9 mouse cellular contexts compared by ENCODE assay signal in the genomic region with DNA sequence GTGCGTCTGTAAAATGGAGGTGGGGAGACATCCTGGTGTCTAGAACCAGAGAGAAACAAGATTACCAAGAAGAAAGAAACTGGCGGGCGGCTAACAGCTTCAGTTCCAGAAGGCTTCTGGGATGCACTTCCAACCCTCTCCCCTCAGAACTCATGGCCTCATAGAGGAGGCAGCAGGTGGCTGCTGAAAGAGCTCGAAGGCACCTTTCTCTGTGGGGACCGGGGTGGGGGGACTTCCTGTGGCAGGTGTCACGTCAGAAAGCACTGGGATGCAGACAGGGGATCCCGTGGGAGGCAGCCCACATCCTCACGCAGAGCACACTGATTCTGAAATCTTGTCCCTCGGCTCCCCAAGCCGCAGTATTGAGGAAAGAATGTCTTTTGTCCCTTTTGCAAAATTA. TPM values are rescaled to one million over a fixed set of nuclear protein-coding genes. Genes with fewer than 3 reads are reported as not detected.
DNase-seq lines count a peak whose midpoint lies in the region; ATAC-seq and TF ChIP-seq lines count a peak whose summit lies in the region.
"Had no signal": no experiment of that assay in that cellular context is flagged by ENCODE, and none has a peak within 500 bp of the region (broad histone marks: within the 10 kb centered on the region; RNA-seq: fewer than 3 reads in every experiment).

No protein-coding gene starts in this region.

- no peaks in the 10 kb centered on the region for H3K36me3 ChIP-seq in liver, embryonic 11.5 days (ENCODE audit: control insufficient read depth, insufficient read depth, low read length)
- H3K36me3 ChIP-seq in liver, postnatal 0 days (replicated peaks; ENCODE audit: insufficient read depth, low read length) = no peaks in the 10 kb centered on the region
- no peaks in the 10 kb centered on the region for H3K36me3 ChIP-seq in forebrain, embryonic 11.5 days (ENCODE audit: control insufficient read depth, insufficient read depth, low read length)
- H3K36me3 ChIP-seq in hindbrain, postnatal 0 days (ENCODE audit: insufficient read depth, low read length) = no peaks in the 10 kb centered on the region
- H3K36me3 ChIP-seq in neural tube, embryonic 13.5 days = no peaks in the 10 kb centered on the region

- no peak for TF ChIP-seq EP300 in liver, postnatal 0 days (IDR thresholded peaks at IDR 0.05; ENCODE audit: low read depth)

- ATAC-seq in liver, embryonic 11.5 days (replicated peaks; ENCODE audit: low FRiP score) = no peak
- no peak for ATAC-seq in liver, postnatal 0 days
- ATAC-seq in forebrain, embryonic 11.5 days (replicated peaks; ENCODE audit: low FRiP score) = no peak
- no peak for ATAC-seq in hindbrain, postnatal 0 days
- 0 out of 2 replicates have a peak, but pooled peaks have one; percentile 14 for ATAC-seq in neural tube, embryonic 13.5 days (ENCODE audit: low read depth)

- H3K9me3 ChIP-seq in liver, embryonic 11.5 days (ENCODE audit: control insufficient read depth, low read length) = no peaks in the 10 kb centered on the region
- no peaks in the 10 kb centered on the region for H3K9me3 ChIP-seq in liver, postnatal 0 days (ENCODE audit: low read length)
- H3K9me3 ChIP-seq in forebrain, embryonic 11.5 days (ENCODE audit: control insufficient read depth, low read length) = no peaks in the 10 kb centered on the region
- H3K9me3 ChIP-seq in hindbrain, postnatal 0 days (ENCODE audit: low read length) = no peaks in the 10 kb centered on the region
- H3K9me3 ChIP-seq in neural tube, embryonic 13.5 days = no peaks in the 10 kb centered on the region

- DNase-seq in liver, embryonic 11.5 days (ENCODE audit: low spot score) = no peak
- DNase-seq in liver, postnatal 0 days = no peak
- DNase-seq in forebrain, embryonic 11.5 days (ENCODE audit: low spot score) = no peak
- DNase-seq in hindbrain, postnatal 0 days (ENCODE audit: low spot score) = no peak
- no peak for DNase-seq in urinary bladder, postnatal 25 days (ENCODE audit: low spot score)
- no peak for DNase-seq in lung, postnatal 10 days

- 23% methylated on average over 10 of the region's 10 CpGs for WGBS in liver, embryonic 11.5 days
- WGBS in liver, postnatal 0 days (ENCODE audit: insufficient replicate concordance) = 27% methylated on average over 10 of the region's 10 CpGs
- WGBS in forebrain, embryonic 11.5 days = 10% methylated on average over 10 of the region's 10 CpGs
- WGBS in hindbrain, postnatal 0 days = 25% methylated on average over 10 of the region's 10 CpGs
- WGBS in neural tube, embryonic 13.5 days = 15% methylated on average over 10 of the region's 10 CpGs

- no peak overlapping the region for H3K9ac ChIP-seq in liver, embryonic 11.5 days (ENCODE audit: low read depth, low read length)
- no peak overlapping the region for H3K9ac ChIP-seq in liver, postnatal 0 days (replicated peaks)
- H3K9ac ChIP-seq in forebrain, embryonic 11.5 days (ENCODE audit: low read length) = peak overlapping the region; percentile 57; the same call in 1 of the 2 replicates
- H3K9ac ChIP-seq in hindbrain, postnatal 0 days (replicated peaks; ENCODE audit: low read length) = peak overlapping the region; percentile 56; the same call in 1 of the 2 replicates
- no peak overlapping the region for H3K9ac ChIP-seq in neural tube, embryonic 13.5 days

- H3K27ac ChIP-seq in liver, embryonic 11.5 days (ENCODE audit: low read depth, low read length) = no peak overlapping the region
- no peak overlapping the region for H3K27ac ChIP-seq in liver, postnatal 0 days (ENCODE audit: low read depth)
- no peak overlapping the region for H3K27ac ChIP-seq in forebrain, embryonic 11.5 days (ENCODE audit: low read depth, low read length)
- no peak overlapping the region for H3K27ac ChIP-seq in hindbrain, postnatal 0 days
- H3K27ac ChIP-seq in neural tube, embryonic 13.5 days (replicated peaks) = no peak overlapping the region; the same call in 1 of the 2 replicates
- H3K27ac ChIP-seq: gastrocnemius, adult 2 months had no signal

- no peaks in the 10 kb centered on the region for H3K4me1 ChIP-seq in liver, embryonic 11.5 days (replicated peaks; ENCODE audit: control insufficient read depth, insufficient read depth, low read length)
- peaks cover 5% of the 10 kb centered on the region; the same call in 1 of the 2 replicates for H3K4me1 ChIP-seq in liver, postnatal 0 days (ENCODE audit: insufficient read depth)
- peaks cover 9% of the 10 kb centered on the region; the same call in 1 of the 2 replicates for H3K4me1 ChIP-seq in forebrain, embryonic 11.5 days (replicated peaks; ENCODE audit: control insufficient read depth, insufficient read depth, low read length)
- 0 out of 2 replicates have a peak, but pooled peaks cover 4% of the 10 kb centered on the region for H3K4me1 ChIP-seq in hindbrain, postnatal 0 days (ENCODE audit: insufficient read depth, low read length)
- H3K4me1 ChIP-seq in neural tube, embryonic 13.5 days (replicated peaks) = peaks cover 17% of the 10 kb centered on the region

- H3K27me3 ChIP-seq in liver, embryonic 11.5 days (replicated peaks; ENCODE audit: control insufficient read depth, insufficient read depth, low read length) = peaks cover 59% of the 10 kb centered on the region
- peaks cover 32% of the 10 kb centered on the region for H3K27me3 ChIP-seq in liver, postnatal 0 days (ENCODE audit: insufficient read depth, low read length)
- peaks cover 48% of the 10 kb centered on the region for H3K27me3 ChIP-seq in forebrain, embryonic 11.5 days (ENCODE audit: control insufficient read depth, insufficient read depth, low read length)
- H3K27me3 ChIP-seq in hindbrain, postnatal 0 days (ENCODE audit: insufficient read depth, low read length) = no peaks in the 10 kb centered on the region; the same call in 1 of the 2 replicates
- peaks cover 86% of the 10 kb centered on the region for H3K27me3 ChIP-seq in neural tube, embryonic 13.5 days

- H3K4me2 ChIP-seq in liver, embryonic 11.5 days = peak overlapping the region; percentile 84
- no peak overlapping the region for H3K4me2 ChIP-seq in liver, postnatal 0 days (ENCODE audit: low read depth, low read length)
- peak overlapping the region; percentile 97 for H3K4me2 ChIP-seq in forebrain, embryonic 11.5 days (ENCODE audit: low read depth, low read length, severe bottlenecking)
- peak overlapping the region; percentile 97 for H3K4me2 ChIP-seq in hindbrain, postnatal 0 days (ENCODE audit: low read depth, low read length)
- H3K4me2 ChIP-seq in neural tube, embryonic 13.5 days = peak overlapping the region; percentile 73

- no peak for TF ChIP-seq CTCF in liver, postnatal 0 days (IDR thresholded peaks at IDR 0.05; ENCODE audit: low read depth)
- TF ChIP-seq CTCF in hindbrain, postnatal 0 days (IDR thresholded peaks at IDR 0.05; ENCODE audit: low read depth) = no peak

- no peak overlapping the region; the same call in 1 of the 2 replicates for H3K4me3 ChIP-seq in liver, embryonic 11.5 days (ENCODE audit: low read depth, low read length)
- no peak overlapping the region for H3K4me3 ChIP-seq in liver, postnatal 0 days (ENCODE audit: low read depth, low read length)
- H3K4me3 ChIP-seq in forebrain, embryonic 11.5 days (ENCODE audit: low read depth, low read length) = peak overlapping the region; percentile 51
- peak overlapping the region; percentile 45 for H3K4me3 ChIP-seq in hindbrain, postnatal 0 days (ENCODE audit: low read length)
- H3K4me3 ChIP-seq in neural tube, embryonic 13.5 days = peak overlapping the region; percentile 45
- H3K4me3 ChIP-seq: myocyte had no signal

RNA-seq across cellular contexts. Expression of gene Pax5, which starts 46.8 kb away (rescaled TPM):
- not detected in 2 replicates for polyA plus RNA-seq in liver, embryonic 11.5 days (2014; fragmentation: Nextera tagmentation; extraction: Ambion mirVana)
- polyA plus RNA-seq in liver, postnatal 0 days (2015; fragmentation: Nextera tagmentation; extraction: Ambion mirVana) = 0.75 and 0.99 TPM in 2 replicates
- polyA plus RNA-seq in forebrain, embryonic 11.5 days (2014; fragmentation: Nextera tagmentation; extraction: Ambion mirVana) = 0.11 and 0.43 TPM in 2 replicates
- total RNA-seq in hindbrain, postnatal 0 days (2014; rRNA removed) = 10.0 and 14.4 TPM in 2 replicates
- 0.61 and 0.81 TPM in 2 replicates for polyA plus RNA-seq in hindbrain, postnatal 0 days (2015; fragmentation: Nextera tagmentation; extraction: Ambion mirVana)
- 2.1 and 3.5 TPM in 2 replicates for polyA plus RNA-seq in neural tube, embryonic 13.5 days (2015; fragmentation: Nextera tagmentation; extraction: Ambion mirVana)

Comparison
In these comparisons a context has a peak if more than half of its experiments do, and no peak if none do; other contexts are left out.
1. H3K4me3 ChIP-seq: peak in forebrain, embryonic 11.5 days (single experiment), hindbrain, postnatal 0 days (single experiment) and neural tube, embryonic 13.5 days (single experiment); none in liver, embryonic 11.5 days (single experiment) and liver, postnatal 0 days (single experiment).
2. H3K9ac ChIP-seq: peak in forebrain, embryonic 11.5 days (single experiment) and hindbrain, postnatal 0 days (single experiment); none in liver, embryonic 11.5 days (single experiment), liver, postnatal 0 days (single experiment) and neural tube, embryonic 13.5 days (single experiment).